Mouse (Mus musculus) forebrain, embryonic 15.5 days (tissue): ENCODE measurements at regions not wholly inside any gene's neighbourhood (a gene's known extent, or its start where the extent isn't known, plus 50 kb on each side); places are given as distances from the start of the nearest gene placed in this dataset.
A peak's percentile ranks its signal among the peaks of the same experiment; 100 is the strongest.

Experiments
- ATAC-seq: fragments of 200-750 bp; cut with Nextera tagmentation; replicated peaks from 2 replicates; pipeline ENCODE4 v1.8.0; 2017; ENCODE audit warnings: mild to moderate bottlenecking, moderate TSS enrichment, moderate library complexity
- H3K27ac ChIP-seq: fragments of 300-500 bp; sonication (generic); replicated peaks from 2 replicates; pipeline ENCODE4 v1.5.1; 2015; ENCODE audit warnings: mild to moderate bottlenecking, inconsistent platforms
- H3K27me3 ChIP-seq: fragments of 300-500 bp; sonication (generic); 2 replicates; pipeline ENCODE4 v1.6.1; 2015; ENCODE audit warnings: inconsistent platforms
- H3K36me3 ChIP-seq: fragments of 300-500 bp; sonication (generic); 2 replicates; pipeline ENCODE4 v1.6.1; 2015; ENCODE audit warnings: mild to moderate bottlenecking, inconsistent platforms
- H3K4me1 ChIP-seq: fragments of 300-500 bp; sonication (generic); 2 replicates; pipeline ENCODE4 v1.6.1; 2015; ENCODE audit warnings: inconsistent platforms
- H3K4me2 ChIP-seq: fragments of 300-500 bp; sonication (generic); replicated peaks from 2 replicates; pipeline ENCODE4 v1.6.1; 2015; ENCODE audit warnings: mild to moderate bottlenecking, inconsistent platforms
- H3K4me3 ChIP-seq: fragments of 300-500 bp; sonication (generic); 2 replicates; pipeline ENCODE4 v1.5.1; 2015; ENCODE audit warnings: mild to moderate bottlenecking, inconsistent platforms
- H3K9ac ChIP-seq: fragments of 300-500 bp; sonication (generic); replicated peaks from 2 replicates; pipeline ENCODE4 v1.6.1; 2015; ENCODE audit warnings: mild to moderate bottlenecking, inconsistent platforms
- H3K9me3 ChIP-seq: fragments of 300-500 bp; sonication (generic); 2 replicates; pipeline ENCODE4 v1.6.1; 2016; ENCODE audit warnings: inconsistent platforms
- WGBS: fragments of 180-500 bp; shearing (Covaris S2); methylation state at CpG from one replicate; pipeline ENCODE4 v1.1.7; 2015; ENCODE audit warnings: mixed read lengths; 5-methylcytosine and 5-hydroxymethylcytosine counted together

DNA sequence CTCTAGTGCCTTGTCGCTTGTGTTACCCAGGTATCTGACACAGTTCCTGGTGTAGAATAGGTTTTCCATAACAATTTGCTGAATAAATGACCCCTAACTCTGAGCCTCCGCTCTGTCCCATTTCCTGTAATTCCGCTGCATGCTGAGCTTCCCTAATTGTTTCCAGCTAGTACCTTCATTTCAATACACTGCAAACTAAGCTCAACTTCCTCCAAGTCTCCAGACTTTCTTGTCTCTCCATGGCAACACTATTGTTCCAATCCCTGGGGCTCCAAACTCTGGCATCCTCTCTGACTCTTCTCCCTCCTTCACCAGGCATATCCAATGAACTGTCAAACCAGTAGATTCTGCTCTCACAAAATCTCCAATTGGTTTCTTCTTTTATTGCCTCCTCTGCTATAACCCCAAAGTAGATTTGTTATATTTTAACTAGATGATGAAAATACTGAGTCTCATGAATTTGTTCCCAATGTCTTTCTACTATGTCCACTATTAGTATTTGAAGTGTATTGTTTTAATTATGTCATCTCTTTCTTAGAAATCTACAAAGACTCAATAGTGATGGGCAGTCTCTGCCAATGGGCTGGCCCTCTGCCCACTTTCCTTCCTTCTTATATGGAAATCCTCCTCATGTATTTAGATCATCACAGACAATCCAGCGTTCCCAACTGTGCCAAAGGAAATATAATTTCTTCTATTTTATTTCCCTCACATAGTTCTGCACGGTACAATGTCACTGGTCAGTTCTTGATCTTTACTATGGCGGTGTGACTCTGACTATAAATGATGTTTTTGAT lies 620.8 kb downstream of the Sqor start:
- Histone ChIP-seq H3K4me1 (0 out of 2 replicates have a peak, but pooled peaks cover 5% of the 10 kb centered on the region), H3K9ac (no peak overlapping the region), H3K27me3 (no peaks in the 10 kb centered on the region), H3K36me3 (no peaks in the 10 kb centered on the region), H3K4me2 (no peak overlapping the region), H3K27ac (no peak overlapping the region), H3K9me3 (no peaks in the 10 kb centered on the region), H3K4me3 (no peak overlapping the region)
- WGBS = 50% methylated on average over 6 of the region's 6 CpGs
- no peak for ATAC-seq

DNA sequence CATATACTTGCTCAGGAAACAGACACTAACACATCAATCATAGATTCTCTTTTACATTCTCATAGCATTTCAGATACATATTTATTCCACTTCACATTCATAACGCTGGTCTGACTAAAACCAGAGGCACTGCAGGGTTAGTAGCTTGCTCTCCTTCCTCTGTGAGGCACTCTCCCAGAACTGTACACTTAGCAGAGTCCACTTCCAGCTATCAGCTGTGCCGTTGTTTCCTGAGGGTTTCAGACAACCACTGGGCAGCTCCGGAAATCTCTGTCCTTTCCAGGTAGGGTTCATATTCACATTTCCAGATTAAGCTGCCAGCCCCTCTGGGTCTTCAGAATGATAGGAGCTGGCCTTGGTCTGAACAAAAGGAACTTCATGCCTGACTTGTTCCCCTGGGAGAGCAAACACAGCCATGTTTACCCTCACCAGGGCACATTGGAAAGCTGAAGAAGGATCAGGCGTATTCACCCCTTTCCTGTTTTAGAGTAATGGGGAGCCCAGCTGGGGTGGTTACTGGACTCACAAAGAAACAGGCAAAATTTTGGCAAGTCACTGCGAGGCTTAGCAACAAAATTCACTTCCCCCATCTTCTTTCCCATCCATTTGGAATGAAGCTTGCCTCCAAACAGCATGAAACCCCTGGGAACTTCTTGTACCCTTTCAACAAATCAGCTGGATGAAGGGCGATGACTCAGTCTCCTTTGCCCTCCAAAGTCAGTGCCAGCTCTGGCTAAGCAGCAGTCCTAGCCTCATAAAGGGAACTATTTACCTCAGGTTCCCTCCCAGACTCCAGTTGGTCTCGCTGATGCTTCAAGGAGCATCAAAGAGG lies 622.0 kb downstream of the Sqor start:
- H3K36me3 ChIP-seq = no peaks in the 10 kb centered on the region
- H3K27ac ChIP-seq = no peak overlapping the region
- ATAC-seq = peak; percentile 46
- 66% methylated on average over 7 of the region's 7 CpGs for WGBS
- H3K9ac ChIP-seq = no peak overlapping the region
- no peak overlapping the region for H3K4me3 ChIP-seq
- H3K4me1 ChIP-seq = 0 out of 2 replicates have a peak, but pooled peaks cover 5% of the 10 kb centered on the region
- no peaks in the 10 kb centered on the region for H3K27me3 ChIP-seq
- no peaks in the 10 kb centered on the region for H3K9me3 ChIP-seq
- no peak overlapping the region for H3K4me2 ChIP-seq

DNA sequence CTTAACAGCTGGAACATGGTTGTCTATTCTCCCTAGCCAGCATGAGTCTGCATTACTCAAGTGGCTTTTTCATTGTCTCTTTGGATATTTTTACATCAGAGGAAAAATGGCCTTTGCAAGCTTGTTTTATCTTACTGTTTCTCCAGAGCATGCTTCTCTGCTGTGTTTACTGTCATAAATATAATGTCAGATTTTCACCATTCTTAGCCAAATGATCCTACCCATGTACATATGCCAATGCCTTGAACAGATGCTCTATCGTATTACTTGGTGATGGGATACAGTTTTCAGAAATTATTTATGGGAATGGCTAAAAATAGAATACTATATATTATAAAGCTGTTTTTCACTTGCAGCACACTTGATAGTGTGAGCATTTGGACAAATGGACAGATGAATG lies 625.9 kb downstream of the Sqor start:
- Histone ChIP-seq H3K27me3 (no peaks in the 10 kb centered on the region), H3K4me1 (0 out of 2 replicates have a peak, but pooled peaks cover 5% of the 10 kb centered on the region)
- 63% methylated on average over 1 of the region's 1 CpGs for WGBS

DNA sequence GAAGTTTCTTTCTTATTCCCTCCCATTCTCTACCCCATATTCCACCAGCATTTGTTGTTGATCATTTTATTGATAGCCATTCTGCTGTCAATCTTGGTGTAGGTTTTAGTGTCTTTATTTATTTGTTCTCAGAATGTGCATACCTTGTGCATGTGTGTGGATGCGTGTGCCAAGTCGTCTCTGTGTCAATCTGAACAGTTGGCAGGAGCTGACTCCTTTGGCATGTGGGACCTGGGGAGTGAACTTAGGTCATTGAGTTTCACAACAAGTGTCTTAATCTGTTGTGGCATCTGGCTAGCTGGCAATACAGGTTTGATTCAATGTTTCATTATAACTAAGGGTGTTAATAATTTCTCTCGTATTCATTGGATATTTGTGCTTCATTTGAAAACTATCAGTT lies 629.3 kb downstream of the Sqor start:
- Histone ChIP-seq H3K4me3 (no peak overlapping the region), H3K4me1 (no peaks in the 10 kb centered on the region), H3K36me3 (no peaks in the 10 kb centered on the region), H3K4me2 (no peak overlapping the region), H3K9ac (no peak overlapping the region), H3K27me3 (no peaks in the 10 kb centered on the region), H3K9me3 (no peaks in the 10 kb centered on the region), H3K27ac (no peak overlapping the region)
- WGBS = 84% methylated on average over 3 of the region's 3 CpGs
- ATAC-seq = no peak

More for the DNA sequence above, 625.9 kb downstream of the Sqor start:
- Histone ChIP-seq H3K9ac (no peak overlapping the region), H3K4me3 (no peak overlapping the region), H3K36me3 (no peaks in the 10 kb centered on the region), H3K9me3 (no peaks in the 10 kb centered on the region), H3K4me2 (no peak overlapping the region), H3K27ac (peak overlapping the region; percentile 36)
- ATAC-seq = peak; percentile 36; the same call in 1 of the 2 replicates

DNA sequence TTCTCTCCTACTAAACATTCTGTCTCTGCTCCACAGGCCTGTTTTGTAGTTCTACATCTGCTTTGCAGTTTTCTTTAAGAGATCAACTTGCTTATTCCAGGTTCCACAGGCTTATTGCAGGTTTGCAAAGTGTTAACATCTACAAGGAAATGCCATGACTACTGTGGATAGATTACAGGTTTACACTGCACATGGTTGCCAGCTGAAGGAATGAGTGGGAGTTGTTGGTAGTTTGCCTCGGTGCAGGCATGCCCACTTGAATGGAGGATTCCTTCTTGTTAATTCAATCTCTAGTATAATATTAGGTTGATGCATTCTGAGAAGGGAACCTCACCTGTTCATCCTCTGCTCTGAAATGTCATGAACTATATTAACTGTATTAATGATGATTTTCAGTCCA lies 632.5 kb downstream of the Sqor start:
- Histone ChIP-seq H3K4me1 (no peaks in the 10 kb centered on the region), H3K9me3 (no peaks in the 10 kb centered on the region), H3K4me3 (no peak overlapping the region), H3K27me3 (no peaks in the 10 kb centered on the region), H3K9ac (no peak overlapping the region), H3K4me2 (no peak overlapping the region), H3K36me3 (no peaks in the 10 kb centered on the region), H3K27ac (no peak overlapping the region)
- ATAC-seq = no peak
- WGBS = 80% methylated on average over 1 of the region's 1 CpGs

DNA sequence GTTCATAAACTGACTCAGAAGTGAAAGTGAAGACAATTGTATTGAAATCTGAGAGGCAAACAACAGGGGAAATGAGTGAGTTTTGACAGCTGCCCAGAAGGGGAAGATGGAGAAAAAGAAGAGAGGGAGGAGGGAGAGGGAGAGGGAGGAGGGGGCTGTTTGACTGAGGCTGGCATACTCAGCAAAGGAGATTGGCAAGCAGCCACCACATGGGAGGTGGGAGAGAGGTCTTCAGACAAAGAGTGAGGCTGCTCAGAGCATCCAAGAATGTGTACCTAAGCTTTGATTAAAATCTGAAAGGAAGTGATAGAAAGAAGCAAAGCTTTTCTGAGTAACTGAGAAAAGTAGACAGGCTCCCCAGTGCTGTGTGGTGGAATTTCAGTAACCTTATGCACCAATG lies 636.0 kb downstream of the Sqor start:
- peak; percentile 53; the same call in 1 of the 2 replicates for ATAC-seq
- Histone ChIP-seq H3K36me3 (no peaks in the 10 kb centered on the region), H3K4me3 (no peak overlapping the region), H3K9me3 (no peaks in the 10 kb centered on the region), H3K27me3 (no peaks in the 10 kb centered on the region), H3K4me1 (no peaks in the 10 kb centered on the region), H3K9ac (no peak overlapping the region), H3K4me2 (no peak overlapping the region), H3K27ac (no peak overlapping the region)

DNA sequence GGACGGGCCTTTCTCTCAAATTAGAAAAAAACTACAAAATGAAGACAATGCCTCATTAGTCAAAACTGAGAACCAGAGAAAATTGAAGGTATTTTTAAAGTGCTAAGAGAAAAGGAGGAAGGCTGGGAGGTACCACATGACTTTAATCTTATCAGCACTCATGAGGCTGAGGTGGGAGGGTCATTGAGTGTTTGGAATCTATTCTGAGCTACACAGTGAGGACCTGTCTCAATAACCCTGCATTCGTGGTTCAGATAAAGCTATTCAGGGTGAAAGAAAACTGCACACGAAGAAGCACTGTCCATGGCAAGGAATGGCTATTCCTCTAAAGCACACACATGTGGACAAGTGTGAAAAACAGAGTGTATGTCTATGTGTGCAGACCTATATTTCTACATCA lies 644.0 kb downstream of the Sqor start:
- Histone ChIP-seq H3K4me3 (no peak overlapping the region), H3K4me2 (no peak overlapping the region), H3K27ac (no peak overlapping the region), H3K9me3 (no peaks in the 10 kb centered on the region), H3K27me3 (no peaks in the 10 kb centered on the region), H3K9ac (no peak overlapping the region), H3K36me3 (no peaks in the 10 kb centered on the region), H3K4me1 (no peaks in the 10 kb centered on the region)
- ATAC-seq = no peak
- 67% methylated on average over 3 of the region's 3 CpGs for WGBS

DNA sequence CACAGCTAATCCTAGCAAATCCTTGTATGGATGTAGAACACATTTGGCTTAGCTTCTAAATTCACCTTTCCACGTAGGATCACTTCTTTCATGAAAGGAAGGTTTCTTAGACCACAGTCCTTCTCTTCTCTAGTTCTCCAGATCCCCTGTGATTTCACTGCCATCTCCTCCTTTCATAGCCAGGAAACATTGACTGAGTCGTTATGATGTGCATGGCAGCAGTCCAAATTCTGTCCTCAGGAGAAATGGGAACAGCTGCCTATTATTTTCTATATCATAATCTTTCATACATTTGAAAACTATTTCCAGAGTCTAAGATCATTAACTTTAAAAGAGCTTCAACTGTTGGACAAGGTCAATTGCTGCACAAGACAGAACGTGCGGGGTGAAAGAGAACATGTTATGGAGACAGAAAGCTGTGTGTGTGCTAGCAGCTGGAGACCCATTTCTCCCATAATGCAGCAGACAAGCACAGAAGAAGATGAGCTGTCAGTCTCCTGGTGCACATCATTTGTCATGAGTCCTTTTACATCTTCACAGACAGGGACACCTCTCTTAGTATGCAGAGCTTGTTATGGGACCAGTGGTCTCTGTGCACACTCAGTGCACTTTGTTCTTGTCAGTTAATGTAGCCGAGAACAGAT lies 631.6 kb upstream of the Sema6d start:
- Histone ChIP-seq H3K36me3 (no peaks in the 10 kb centered on the region), H3K27ac (no peak overlapping the region), H3K27me3 (no peaks in the 10 kb centered on the region), H3K4me1 (no peaks in the 10 kb centered on the region), H3K9me3 (no peaks in the 10 kb centered on the region), H3K9ac (no peak overlapping the region), H3K4me3 (no peak overlapping the region), H3K4me2 (no peak overlapping the region)
- WGBS = 52% methylated on average over 5 of the region's 5 CpGs
- ATAC-seq = no peak

DNA sequence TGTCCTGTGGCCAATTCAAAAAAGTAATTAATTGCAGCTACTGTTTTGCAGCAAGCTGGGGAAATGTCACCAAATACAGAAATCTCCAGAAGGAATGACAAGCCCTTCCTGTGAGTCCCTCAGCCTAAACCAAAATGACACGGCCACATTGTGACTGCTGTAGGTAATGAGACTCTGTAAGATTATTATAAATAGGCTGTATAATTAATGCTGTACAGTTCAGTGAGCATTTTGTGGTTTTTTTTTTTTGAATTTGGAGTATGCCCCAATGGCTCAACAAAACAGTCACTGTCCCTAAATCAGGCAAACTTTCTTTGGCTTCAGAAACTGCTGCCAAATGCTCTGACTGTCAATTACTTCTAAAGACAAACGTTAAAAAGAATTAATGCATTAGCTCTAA lies 615.9 kb upstream of the Sema6d start:
- Histone ChIP-seq H3K4me3 (no peak overlapping the region), H3K36me3 (no peaks in the 10 kb centered on the region), H3K27ac (no peak overlapping the region), H3K4me2 (no peak overlapping the region), H3K4me1 (peaks cover 14% of the 10 kb centered on the region), H3K27me3 (no peaks in the 10 kb centered on the region), H3K9ac (no peak overlapping the region), H3K9me3 (no peaks in the 10 kb centered on the region)
- ATAC-seq = peak; percentile 77
- 11% methylated on average over 2 of the region's 2 CpGs for WGBS

DNA sequence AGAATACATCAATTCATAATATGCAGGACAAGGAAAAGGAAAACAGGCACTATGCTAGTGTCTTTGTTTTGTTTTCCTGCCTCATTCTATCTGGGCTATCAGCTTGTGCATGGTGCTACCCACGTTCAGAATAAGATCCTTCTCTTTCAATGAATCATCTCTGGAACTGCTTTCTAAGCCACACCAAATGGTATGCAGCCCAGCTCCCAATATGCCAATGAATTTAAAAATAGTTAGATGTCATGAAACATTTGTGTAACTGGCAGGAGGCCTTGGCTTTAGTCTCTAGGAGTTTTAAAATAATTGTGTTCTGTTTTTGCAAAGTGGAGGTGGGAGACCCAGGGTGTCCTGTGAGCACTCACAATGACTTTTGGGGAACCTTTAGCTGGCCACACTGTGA lies 603.1 kb upstream of the Sema6d start:
- Histone ChIP-seq H3K4me1 (no peaks in the 10 kb centered on the region), H3K4me3 (no peak overlapping the region), H3K9me3 (no peaks in the 10 kb centered on the region), H3K4me2 (no peak overlapping the region), H3K36me3 (no peaks in the 10 kb centered on the region), H3K27me3 (no peaks in the 10 kb centered on the region), H3K27ac (no peak overlapping the region), H3K9ac (no peak overlapping the region)
- 67% methylated on average over 1 of the region's 1 CpGs for WGBS
- no peak for ATAC-seq

DNA sequence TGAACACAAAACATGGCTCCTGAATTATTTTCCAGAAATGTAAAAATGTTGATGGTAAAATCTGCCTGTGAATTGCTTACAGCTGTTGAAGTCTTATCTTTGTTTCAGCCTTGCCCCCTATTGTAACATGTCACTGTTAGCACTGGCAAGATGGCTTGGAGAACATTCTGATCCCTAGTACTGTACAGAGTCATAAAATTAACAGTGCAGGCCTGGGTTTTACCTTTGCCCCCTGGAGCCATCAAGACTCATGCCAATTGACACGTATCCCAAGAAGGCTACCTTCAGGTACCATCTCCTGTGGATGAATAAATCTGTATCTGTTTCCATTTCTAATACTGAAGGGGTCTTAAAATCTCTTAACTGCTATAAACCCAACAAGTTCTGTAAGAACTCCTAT lies 583.6 kb upstream of the Sema6d start:
- no peaks in the 10 kb centered on the region for H3K9me3 ChIP-seq
- H3K36me3 ChIP-seq = no peaks in the 10 kb centered on the region
- no peak for ATAC-seq
- no peak overlapping the region for H3K4me3 ChIP-seq
- H3K27ac ChIP-seq = no peak overlapping the region
- 95% methylated on average over 1 of the region's 1 CpGs for WGBS
- no peaks in the 10 kb centered on the region for H3K27me3 ChIP-seq
- H3K4me1 ChIP-seq = no peaks in the 10 kb centered on the region
- H3K4me2 ChIP-seq = no peak overlapping the region
- no peak overlapping the region for H3K9ac ChIP-seq

DNA sequence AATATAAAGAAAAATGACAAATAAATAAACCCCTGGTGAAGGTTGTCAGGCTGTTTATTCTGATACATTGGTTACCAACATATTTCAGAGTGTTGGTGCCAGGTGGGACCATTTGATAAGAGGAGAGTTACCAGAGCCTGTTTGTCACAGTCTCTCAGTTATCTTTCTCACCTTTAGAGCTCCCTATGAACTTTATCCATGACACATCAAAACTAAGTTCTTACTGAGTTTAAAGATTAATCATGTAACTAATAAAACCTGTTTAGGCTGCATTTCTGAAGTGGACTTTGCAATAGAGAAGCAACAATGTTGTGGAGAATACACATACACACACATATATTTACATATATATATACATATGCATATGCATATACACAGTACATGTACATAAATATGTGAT lies 582.7 kb upstream of the Sema6d start:
- H3K36me3 ChIP-seq = no peaks in the 10 kb centered on the region
- no peaks in the 10 kb centered on the region for H3K9me3 ChIP-seq
- no peak for ATAC-seq
- no peak overlapping the region for H3K4me3 ChIP-seq
- no peak overlapping the region for H3K9ac ChIP-seq
- H3K4me2 ChIP-seq = no peak overlapping the region
- no peaks in the 10 kb centered on the region for H3K4me1 ChIP-seq
- H3K27me3 ChIP-seq = no peaks in the 10 kb centered on the region
- H3K27ac ChIP-seq = no peak overlapping the region
